Mouse (Mus musculus): ENCODE measurements at regions not wholly inside any gene's neighbourhood (a gene's known extent, or its start where the extent isn't known, plus 50 kb on each side); places are given as distances from the start of the nearest gene placed in this dataset.

DNA sequence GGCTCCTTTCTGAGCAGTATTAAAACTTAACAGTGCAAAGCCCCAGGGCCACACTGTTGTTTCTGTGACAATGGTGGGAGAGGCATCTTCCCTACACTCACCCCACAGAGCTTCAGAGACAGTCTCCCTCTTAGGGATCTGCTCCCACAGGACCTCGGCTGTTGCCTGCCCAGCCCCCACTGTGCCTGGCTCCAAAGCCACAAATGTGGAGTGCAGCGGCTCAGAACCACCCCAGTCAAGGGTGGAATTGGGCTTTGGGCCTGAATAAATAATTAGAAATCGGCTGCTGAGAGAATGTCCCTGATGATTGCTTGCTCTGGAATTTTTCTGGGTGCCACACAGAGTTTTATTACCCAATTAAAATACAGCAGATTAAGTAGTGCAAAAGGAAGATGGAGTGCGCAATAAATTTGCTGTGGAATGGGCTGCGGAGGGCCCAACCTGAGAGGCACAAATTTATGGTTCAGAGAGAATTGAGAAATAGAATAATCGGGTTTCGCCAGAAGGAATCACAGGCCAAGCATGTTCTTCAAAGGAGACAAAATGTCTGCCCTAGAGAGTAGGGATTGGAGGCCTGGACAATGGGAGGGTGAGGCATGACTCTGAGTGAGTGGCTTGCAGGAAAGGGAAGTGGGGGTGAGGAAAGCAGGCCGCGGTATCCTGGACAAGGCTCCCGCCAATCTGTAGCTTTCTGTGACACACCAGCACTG is 56.4 kb downstream of the Cd24a start:
- no peak for ATAC-seq (replicated peaks; ENCODE audit: low FRiP score, poor library complexity, severe bottlenecking)

DNA sequence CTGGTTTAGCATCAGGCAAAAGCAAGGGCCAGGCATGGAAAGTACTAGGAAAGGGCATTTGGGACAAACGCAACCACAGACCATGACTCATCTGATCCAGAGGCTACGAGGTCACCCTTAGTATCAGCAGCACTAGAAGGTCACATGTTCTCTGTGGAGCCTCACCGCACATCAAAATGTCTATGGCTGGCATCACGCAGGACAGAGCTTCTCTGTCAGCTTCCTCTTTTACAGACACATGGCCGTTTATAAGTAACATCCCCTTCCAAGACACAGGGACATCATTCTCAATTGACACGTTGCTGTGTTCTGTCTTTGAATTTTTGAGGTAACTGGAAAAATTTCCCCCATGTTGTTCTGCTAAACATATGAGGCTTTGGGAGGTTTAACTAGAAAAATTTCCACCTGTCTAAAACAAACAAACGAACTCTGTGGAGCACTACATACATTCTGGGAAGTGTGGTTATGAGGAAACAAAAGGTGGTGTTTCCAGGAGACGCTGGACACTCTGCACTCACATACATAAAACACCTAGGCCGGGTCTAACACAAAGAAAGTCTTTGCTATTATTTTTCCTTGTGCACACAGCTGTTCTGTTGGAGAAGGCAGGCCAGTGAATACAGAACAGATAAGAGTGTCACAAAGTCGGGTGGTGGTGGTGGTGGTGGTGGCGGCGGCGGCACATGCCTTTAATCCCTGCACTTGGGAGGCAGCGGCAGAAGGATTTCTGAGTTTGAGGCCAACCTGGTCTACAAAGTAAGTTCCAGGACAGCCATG is 63.3 kb downstream of the Cd24a start:
- ATAC-seq (replicated peaks; ENCODE audit: low FRiP score, poor library complexity, severe bottlenecking): peak; percentile 72

DNA sequence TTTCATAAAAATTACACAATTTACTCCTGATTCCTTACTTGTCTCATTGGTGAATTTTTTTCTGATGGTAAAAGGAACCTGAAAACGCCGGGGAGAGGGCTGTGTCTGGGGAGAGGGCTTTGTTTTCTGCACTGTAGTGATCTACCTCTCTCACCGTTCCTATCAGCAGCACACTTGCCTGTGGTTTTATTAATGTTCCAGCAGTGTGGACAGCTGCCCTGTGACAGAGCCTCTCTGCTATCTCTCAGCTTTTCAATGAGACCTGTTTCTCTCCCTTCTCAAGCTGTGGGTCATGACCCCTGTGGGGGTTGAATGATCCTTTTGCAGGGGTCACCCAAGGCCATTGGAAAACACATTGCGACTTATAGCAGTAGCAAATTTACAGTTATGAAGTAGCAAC is 68.2 kb downstream of the Cd24a start:
- ATAC-seq (replicated peaks; ENCODE audit: low FRiP score, poor library complexity, severe bottlenecking): 0 out of 2 replicates have a peak, but pooled peaks have one; percentile 23

DNA sequence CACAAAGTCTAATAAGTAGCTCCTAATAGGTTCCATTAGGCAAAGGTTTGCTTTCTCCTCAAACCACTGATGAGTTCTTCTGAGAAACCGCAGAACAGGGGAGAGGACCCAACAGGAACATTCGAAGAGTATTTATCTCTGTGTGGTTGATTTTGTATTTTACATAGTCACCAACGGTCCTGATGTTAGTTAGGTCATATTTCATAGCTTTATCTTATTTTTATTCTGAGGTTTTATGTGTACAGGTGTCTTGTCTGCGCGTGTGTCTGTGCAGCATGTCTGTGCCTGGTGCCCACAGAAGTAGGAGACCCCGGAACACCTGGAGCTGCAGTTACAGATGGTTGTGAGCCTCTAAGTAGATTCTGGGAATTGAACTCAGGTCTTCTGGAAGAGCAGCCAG is 68.9 kb downstream of the Cd24a start:
- peak; percentile 40 for ATAC-seq (replicated peaks; ENCODE audit: low FRiP score, poor library complexity, severe bottlenecking)

DNA sequence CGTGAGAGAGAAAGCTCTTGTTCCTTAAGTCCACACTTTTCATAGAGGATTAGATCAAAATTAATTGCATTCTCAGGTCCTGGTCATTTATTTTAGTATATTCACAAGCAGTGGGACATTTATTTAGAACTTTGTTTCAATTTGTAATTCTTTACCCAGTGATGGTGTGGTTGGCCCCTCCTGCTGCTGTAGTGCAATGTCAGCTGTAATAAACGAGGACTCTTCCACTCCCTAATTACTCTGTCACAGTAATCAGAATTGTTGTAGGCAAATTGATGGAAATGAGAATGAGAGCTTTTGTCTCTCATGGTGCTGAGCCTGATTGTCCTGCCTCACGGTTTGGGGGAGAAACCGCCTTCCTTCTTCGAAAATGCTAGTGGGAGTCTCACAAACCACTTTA is 70.1 kb downstream of the Cd24a start:
- ATAC-seq (replicated peaks; ENCODE audit: low FRiP score, poor library complexity, severe bottlenecking): no peak

DNA sequence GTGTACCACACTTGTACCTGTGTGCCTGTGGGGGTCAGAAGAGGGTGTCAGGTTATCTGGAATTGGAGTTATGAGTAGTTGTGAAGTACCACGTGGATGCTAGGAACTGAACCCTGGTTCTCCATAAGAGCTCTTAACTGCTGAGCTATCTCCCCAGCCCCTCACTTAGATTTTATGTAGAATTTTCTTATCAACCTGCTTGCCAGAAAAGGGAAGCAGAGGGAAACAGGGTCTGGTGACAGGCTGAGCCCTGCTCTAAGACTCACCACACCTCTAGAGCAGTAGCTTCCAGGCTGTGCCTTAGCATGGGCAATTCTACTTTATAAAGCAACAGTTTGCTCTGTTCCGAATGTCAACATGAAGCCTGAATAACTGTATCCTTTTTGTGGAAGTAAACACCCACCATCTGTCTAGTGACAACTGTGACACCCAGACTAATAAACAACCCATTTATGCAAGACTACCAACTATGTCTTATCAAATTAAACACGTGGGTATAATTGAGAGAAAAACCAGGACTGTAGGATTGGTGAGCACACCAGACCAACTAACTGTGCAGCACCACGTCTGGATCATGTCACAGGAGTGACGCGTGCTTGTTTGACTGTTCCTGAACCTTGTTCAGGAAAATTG is 70.8 kb downstream of the Cd24a start:
- peak; percentile 63 for ATAC-seq (replicated peaks; ENCODE audit: low FRiP score, poor library complexity, severe bottlenecking)

DNA sequence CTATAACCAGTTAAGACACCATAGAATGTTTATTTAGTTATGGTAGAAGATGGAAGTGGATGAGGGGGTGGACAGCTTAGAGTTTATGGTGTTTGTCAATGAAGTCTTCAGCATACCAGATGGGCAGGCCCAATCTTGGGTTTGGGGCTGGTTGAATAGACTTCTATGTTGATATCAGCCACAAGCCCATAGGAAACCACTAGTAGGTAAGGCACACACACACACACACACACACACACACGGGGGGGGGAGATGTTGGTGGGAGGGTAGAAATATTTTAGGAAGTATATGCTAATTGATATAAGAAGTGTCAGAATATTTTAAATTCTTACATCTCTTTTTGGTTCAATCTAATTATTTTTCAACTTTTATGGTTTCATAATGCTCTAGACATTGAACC is 72.4 kb downstream of the Cd24a start:
- no peak for ATAC-seq (replicated peaks; ENCODE audit: low FRiP score, poor library complexity, severe bottlenecking)

DNA sequence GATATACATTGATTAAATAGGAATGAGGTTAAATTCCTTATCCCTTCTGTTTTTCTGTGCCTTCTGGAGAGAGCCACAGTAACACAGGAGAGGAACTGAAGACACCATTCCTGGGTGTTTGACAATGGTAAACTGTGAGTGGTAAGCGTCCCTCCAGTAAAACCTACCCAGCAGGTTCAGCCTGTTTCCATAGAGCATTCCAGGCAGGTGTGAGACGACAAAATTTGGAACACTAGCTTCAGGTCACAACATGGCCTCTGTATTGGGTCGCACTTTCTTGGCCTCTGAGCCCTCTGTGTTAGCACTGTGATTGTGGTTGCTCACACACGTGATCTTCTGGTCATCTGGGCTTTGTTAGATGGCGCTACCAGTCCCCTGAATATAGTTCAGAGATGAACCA is 73.4 kb downstream of the Cd24a start:
- no peak for ATAC-seq (replicated peaks; ENCODE audit: low FRiP score, poor library complexity, severe bottlenecking)

DNA sequence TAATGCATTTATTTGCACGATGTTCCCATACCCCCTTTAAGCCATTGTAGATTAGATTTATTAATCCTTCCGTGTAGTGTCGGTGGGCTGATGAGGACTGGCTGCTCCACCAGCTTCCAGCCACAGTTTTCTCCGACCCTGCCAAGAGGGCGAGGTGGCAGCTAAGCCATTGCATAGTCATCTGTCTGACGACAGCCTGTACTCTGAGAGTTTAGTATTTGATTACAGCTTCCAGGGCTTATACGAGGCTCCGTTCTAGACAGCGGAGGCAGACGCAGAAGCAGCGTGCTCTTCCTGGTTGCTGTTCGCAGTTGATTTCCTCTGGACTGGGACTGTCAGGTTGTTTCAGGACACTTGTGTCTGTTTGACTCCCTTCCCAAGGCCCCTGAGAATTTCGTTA is 73.8 kb downstream of the Cd24a start:
- no peak for ATAC-seq (replicated peaks; ENCODE audit: low FRiP score, poor library complexity, severe bottlenecking)

DNA sequence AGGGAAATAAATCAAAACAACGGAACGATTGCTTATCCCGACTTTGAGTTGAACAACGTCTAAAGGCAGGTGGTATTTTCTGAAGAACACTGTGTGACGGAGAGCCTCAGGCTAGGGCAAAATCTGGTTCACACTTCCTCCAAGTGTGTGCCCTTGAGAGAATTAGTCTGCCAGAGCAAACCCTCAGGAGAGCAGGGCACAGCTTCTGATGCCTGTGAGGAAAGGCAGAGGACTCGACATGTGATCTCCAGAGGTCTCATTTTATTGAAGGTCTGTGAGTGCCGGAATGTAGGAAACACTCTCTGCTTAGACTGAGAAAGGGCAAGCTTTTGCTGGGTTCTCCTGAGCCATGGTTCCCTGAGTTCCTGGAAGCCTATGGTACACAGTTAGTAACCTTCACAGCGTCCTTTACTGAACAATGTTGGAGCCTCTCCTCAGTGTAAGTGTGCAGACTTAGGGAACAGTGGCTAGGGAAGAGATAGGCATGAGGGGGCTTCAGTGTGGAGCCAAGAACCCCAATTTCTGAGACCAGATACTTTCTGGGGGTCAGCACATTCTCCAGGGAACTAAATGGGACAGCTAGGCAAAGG is 77.1 kb downstream of the Cd24a start:
- no peak for ATAC-seq (replicated peaks; ENCODE audit: low FRiP score, poor library complexity, severe bottlenecking)

DNA sequence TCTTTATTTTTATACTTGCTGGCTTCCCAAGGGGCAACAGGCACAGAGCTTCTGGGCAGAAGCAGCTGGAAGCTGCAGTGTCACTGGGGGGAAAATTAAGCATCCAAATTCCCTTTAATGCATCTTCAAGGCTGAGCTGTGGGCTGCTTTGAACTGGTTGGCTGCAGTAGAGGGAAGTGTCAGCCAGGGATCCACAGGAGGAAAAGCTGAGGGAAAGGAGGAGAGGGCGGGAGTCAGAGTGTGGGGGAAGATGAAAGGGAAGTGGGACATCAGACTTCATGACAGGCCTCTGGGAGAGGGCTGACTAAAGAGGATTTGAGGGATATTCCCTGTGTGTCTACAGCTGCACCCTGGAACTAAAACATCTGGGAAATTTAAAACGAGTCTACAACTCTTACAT is 77.6 kb downstream of the Cd24a start:
- no peak for ATAC-seq (replicated peaks; ENCODE audit: low FRiP score, poor library complexity, severe bottlenecking)

DNA sequence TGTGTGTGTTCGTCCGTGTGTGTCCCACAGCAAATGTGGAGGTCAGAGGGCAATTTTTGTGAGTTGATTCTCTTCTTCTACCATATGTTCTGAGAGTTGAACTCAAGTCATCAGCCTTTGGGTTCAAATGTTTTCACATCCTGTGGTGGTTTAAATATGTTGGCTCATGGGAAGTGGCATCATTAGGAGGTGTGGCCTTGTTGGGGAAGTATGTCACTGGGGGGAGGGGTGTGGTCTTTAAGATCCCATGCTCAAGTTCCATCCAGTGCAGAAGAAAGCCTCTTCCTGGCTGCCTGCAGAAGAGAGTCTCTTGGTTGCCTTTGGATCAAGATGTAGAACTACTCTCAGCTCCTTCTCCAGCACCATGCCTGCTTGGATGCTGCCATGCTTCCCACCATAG is 78.1 kb downstream of the Cd24a start:
- ATAC-seq (replicated peaks; ENCODE audit: low FRiP score, poor library complexity, severe bottlenecking): no peak

DNA sequence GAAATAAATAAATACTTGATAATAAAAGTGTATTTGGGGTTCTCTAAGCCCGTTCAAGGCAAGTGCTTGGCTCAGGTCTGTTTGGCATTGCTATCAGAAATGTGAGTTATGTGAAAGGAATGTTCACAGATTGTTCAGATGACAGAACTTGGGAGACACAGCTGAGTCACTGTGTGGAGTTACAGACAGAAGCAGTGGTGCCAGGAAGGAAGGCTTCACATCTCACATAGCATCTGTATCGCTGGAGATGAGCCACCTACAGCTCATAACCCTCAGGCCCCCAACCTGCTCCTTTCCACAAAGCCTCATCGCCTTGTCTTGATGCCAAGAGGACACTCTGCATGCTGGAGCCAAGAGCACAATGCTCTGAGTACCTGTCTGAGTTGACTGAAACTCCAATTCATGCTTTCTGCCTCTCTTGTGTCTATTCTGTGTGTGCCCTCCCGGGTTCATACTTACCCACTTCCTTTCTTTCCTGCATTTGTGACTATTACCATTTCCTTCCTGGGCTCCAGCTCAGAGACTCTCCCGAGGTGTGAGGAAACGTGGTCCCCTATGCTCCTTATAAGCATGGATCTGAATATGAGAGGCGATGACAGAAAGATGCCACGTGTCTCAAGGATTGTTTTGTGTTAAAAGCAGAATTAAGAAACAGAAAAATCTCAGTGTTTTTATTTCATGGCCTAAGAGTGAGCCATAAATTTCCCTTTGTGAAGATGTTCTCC is 79.6 kb downstream of the Cd24a start:
- ATAC-seq (replicated peaks; ENCODE audit: low FRiP score, poor library complexity, severe bottlenecking): peak; percentile 50

DNA sequence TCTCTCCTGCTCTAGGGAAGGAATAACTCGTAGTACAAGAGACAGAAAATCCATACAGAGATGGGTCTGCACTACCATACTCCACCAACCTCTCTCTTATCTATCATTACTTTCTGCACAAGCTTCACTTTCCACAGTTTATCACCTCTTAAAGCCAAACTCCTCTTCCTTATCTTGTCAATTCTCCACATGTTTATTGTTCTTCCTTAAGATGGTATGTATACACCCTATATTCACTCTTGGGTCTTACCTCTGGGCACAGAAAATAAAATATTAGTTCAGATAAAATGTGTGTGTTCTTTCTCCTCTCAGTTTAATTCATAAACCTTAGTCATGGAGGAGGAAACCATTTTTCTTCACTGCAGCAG is 80.1 kb downstream of the Cd24a start:
- no peak for ATAC-seq (replicated peaks; ENCODE audit: low FRiP score, poor library complexity, severe bottlenecking)

DNA sequence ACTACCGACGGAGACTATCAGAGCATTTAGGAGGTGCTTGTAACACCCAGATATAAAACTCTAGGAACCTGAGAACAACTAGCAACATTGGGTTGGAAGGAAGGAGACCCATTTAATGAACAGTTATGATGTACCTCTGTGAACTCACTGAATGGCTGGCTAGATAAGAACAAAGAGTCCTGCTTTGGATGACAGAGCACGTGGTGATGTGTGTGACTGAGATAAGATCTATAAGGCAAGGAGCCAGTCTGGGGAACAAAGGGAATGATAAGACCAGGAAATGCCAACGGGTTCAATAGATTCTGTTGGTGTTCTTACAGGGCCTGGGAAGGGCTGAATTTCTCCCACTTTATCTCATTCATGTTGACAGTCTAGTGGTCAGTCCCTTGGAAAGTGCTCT is 86.8 kb downstream of the Cd24a start:
- ATAC-seq (replicated peaks; ENCODE audit: low FRiP score, poor library complexity, severe bottlenecking): no peak

DNA sequence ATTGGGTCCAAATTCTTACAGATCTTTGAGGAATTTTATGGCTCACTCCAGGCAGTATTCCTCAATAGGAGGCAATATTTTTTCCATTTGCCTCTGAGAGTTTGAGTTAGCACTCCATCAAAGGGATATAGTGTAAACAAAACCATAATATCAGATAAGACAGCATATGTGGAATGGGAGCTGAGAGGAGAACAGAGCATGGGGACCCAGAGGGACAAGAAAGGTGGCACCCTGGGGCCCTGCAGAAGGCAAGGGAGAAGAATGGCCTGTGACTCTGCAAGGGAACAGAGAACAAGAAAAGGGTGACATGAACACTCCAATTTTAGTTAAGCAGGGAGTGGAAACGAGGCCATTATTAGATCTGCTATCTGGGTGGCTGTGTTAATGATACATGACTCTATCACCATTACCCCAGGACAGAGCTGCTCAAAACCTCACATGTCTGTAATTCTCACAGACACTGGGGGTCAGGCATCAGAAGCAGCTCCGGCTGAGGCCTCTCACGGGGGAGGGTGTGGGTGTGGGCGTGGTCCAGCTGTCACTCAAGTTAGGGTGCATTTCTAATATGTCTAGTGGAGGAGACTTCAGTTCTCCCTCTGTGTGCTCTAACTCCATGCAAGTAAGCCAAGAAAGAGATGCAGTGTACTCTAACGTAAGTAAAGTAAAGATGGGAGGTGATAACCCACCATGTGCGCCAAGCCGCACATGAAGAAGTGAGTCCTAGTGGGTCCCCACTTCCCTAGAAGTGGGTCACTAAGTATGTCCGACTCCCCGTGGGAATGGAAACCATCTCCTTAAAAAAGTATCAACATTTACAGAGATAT is 88.4 kb downstream of the Cd24a start:
- peak; percentile 82 for ATAC-seq (replicated peaks; ENCODE audit: low FRiP score, poor library complexity, severe bottlenecking)

DNA sequence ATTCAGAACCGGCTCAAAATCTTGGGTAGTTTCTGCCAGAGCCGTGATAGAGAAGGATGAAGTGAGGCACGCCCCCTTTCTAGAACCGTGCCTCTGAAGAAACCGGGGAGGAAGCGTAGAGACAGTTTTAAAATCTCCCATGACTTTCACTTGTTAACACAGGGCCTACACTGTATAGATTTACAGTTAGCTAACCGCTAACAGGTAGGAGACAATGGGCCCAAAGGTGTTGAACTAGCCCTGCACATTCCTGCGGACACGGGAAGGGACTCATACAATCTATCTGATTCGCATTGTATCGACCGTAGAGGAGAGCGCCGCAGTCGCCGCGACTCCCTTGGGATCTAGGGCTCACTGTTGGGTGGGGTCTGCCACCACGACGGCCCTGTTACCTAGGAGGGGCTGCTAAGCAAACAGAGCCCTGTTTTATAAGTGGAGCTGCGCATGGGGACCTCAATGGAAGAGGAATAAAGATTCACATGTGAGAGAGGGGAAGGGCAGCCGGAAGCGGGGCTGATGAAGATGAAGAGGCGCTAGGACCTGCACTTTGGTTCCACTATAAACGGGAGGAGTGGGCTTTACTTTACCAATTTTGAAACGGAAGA is 89.1 kb downstream of the Cd24a start:
- peak; percentile 45 for ATAC-seq (replicated peaks; ENCODE audit: low FRiP score, poor library complexity, severe bottlenecking)

DNA sequence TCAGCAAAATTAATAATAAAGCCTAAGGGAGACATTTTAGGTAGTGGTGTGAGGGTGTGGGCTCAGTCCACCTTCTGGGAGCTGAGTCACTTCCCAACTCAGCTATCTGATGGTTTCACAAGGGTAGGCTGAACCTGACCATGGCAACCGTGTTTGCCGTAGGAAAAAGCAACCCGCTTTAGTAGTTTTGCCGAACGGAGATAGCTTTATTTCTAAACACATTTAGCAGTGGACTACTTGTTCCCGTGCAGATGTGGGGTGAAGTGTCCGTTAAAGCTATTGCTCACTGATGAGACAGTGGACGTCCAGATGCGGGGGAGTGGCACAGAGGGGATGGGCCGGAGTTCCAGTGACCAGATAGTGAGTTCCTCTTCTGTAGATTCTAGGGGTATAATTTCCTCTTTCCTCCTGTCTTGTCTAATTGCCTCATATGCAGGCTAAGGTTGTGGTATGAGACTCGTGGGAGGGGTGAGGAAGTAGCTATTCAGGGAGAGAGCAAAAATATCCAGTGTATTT is 89.7 kb downstream of the Cd24a start:
- ATAC-seq (replicated peaks; ENCODE audit: low FRiP score, poor library complexity, severe bottlenecking): peak; percentile 81

DNA sequence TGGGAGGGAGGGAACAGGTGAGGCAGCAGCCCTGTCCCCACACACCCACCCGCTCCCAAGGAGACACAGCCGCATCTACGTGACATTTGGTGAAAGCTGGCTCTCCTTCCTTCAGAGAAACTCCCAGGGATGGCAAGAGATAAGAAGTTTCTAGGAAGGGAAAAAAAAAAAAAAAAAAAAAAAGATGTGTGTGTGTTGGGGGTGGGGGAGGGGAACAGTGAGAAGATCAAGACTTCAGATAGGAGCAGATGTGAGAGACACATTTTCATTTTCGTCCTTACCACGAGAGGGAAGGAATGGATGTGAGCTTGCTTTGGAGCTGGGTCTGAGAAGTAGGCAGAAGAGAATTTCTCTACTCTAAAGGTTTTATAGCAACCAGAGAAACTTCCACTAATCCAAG is 91.4 kb downstream of the Cd24a start:
- ATAC-seq (replicated peaks; ENCODE audit: low FRiP score, poor library complexity, severe bottlenecking): no peak

All from erythroblast, adult 5-6 weeks (primary cell).